Mouse (Mus musculus): ENCODE data around the gene Ndufa7. TPM values are rescaled to one million over a fixed set of nuclear protein-coding genes. Genes with fewer than 3 reads are reported as not detected.
"Not testable (repeated sequence)": the region's sequence is repeated elsewhere in the genome, so short reads cannot be mapped to it uniquely, and the experiment has no call there.

Gene Ndufa7
- total RNA-seq, 4 experiments from 2014 or later = 371 to 396 (median 385) TPM

GRCm38 (mm10) chr17:33811142-33811516 is 13.2 kb upstream of the Ndufa7 start:
- DNase-seq (ENCODE audit: low spot score in 2 of 2) = no peak

GRCm38 (mm10) chr17:33812475-33812874 is 11.9 kb upstream of the Ndufa7 start:
- no peak for DNase-seq (ENCODE audit: low spot score in 2 of 2)

- no peak for DNase-seq (ENCODE audit: low spot score in 2 of 2)
Measured at GRCm38 (mm10) chr17:33812990-33813389, 11.4 kb upstream of the Ndufa7 start.

- no peak for DNase-seq (ENCODE audit: low spot score in 2 of 2)
Measured at GRCm38 (mm10) chr17:33815399-33815798, 9.0 kb upstream of the Ndufa7 start.

GRCm38 (mm10) chr17:33816612-33817011 is 7.8 kb upstream of the Ndufa7 start:
- no peak for DNase-seq (ENCODE audit: low spot score in 2 of 2)

- peak; percentile 79 to 89 for DNase-seq (ENCODE audit: low spot score in 2 of 2)
Measured at GRCm38 (mm10) chr17:33817184-33817968, 7.0 kb upstream of the Ndufa7 start.

- no peak for DNase-seq (ENCODE audit: low spot score in 2 of 2)
Measured at GRCm38 (mm10) chr17:33817969-33818643, 6.3 kb upstream of the Ndufa7 start.

- DNase-seq (ENCODE audit: low spot score in 2 of 2) = no peak
Measured at GRCm38 (mm10) chr17:33822436-33822959, 1.9 kb upstream of the Ndufa7 start.

- DNase-seq (ENCODE audit: low spot score in 2 of 2) = not testable (repeated sequence)
Measured at GRCm38 (mm10) chr17:33823171-33823570, 1.2 kb upstream of the Ndufa7 start.

- not testable (repeated sequence) for DNase-seq (ENCODE audit: low spot score in 2 of 2)
Measured at GRCm38 (mm10) chr17:33824997-33825330, 592 bp downstream of the Ndufa7 start.

- DNase-seq (ENCODE audit: low spot score in 2 of 2) = no peak
Measured at GRCm38 (mm10) chr17:33825462-33825861, 1.1 kb downstream of the Ndufa7 start.

GRCm38 (mm10) chr17:33826850-33827249 is 2.5 kb downstream of the Ndufa7 start:
- DNase-seq (ENCODE audit: low spot score in 2 of 2) = peak; percentile 37 to 50

- no peak for DNase-seq (ENCODE audit: low spot score in 2 of 2)
Measured at GRCm38 (mm10) chr17:33828892-33829291, 4.5 kb downstream of the Ndufa7 start.

- no peak for DNase-seq (ENCODE audit: low spot score in 2 of 2)
Measured at GRCm38 (mm10) chr17:33829561-33829960, 5.2 kb downstream of the Ndufa7 start.

- DNase-seq (ENCODE audit: low spot score in 2 of 2) = peak; percentile 84 to 86
Measured at GRCm38 (mm10) chr17:33842966-33843795, 18.8 kb downstream of the Ndufa7 start, which contains the start of gene Cd320. Gene Cd320 (plus strand): TSS chr17:33843091.

- DNase-seq (ENCODE audit: low spot score in 2 of 2) = no peak
Measured at GRCm38 (mm10) chr17:33844196-33844595, 19.8 kb downstream of the Ndufa7 start.

- DNase-seq (ENCODE audit: low spot score in 2 of 2) = no peak
Measured at GRCm38 (mm10) chr17:33848139-33848538, 23.8 kb downstream of the Ndufa7 start.

GRCm38 (mm10) chr17:33851331-33851730 is 27.0 kb downstream of the Ndufa7 start:
- no peak for DNase-seq (ENCODE audit: low spot score in 2 of 2)

- DNase-seq (ENCODE audit: low spot score in 2 of 2) = no peak
Measured at GRCm38 (mm10) chr17:33857816-33858215, 33.4 kb downstream of the Ndufa7 start.

GRCm38 (mm10) chr17:33865330-33866030 is 41.1 kb downstream of the Ndufa7 start:
- DNase-seq (ENCODE audit: low spot score in 2 of 2) = no peak

GRCm38 (mm10) chr17:33873537-33873936 is 49.2 kb downstream of the Ndufa7 start, which contains the start of gene Gm7029:
Gene Gm7029 (plus strand): TSS chr17:33873837.
- not testable (repeated sequence) for DNase-seq (ENCODE audit: low spot score in 2 of 2)

Measured in gastrocnemius, adult 8-10 months (tissue).